Mouse (Mus musculus) left cerebral cortex, postnatal 36 days (tissue): Measurements from ENCODE around the gene Skp1a. TPM values are rescaled to one million over a fixed set of nuclear protein-coding genes. Genes with fewer than 3 reads are reported as not detected.
A peak's percentile ranks its signal among the peaks of the same experiment; 100 is the strongest.
"Not testable (repeated sequence)": the region's sequence is repeated elsewhere in the genome, so short reads cannot be mapped to it uniquely, and the experiment has no call there.

Experiments used
- DNase-seq, 2 experiments: peaks; one replicate each; pipeline ENCODE4 v3.0.0; 2021 to 2022; ENCODE audit warnings: low spot score in 2 of 2, mixed read lengths in 1 of 2
- intact Hi-C: fragments of 180-260 bp; cut with DNase I; formaldehyde crosslinking; loops from one replicate; pipeline ENCODE4 v1.15.1; 2025
- total RNA-seq, 2 experiments: library from RNA; stranded (reverse); gene quantifications; 2 replicates each; pipeline ENCODE4 v1.2.3; 2021

The Skp1a gene
- 100 to 1,000 TPM; 453 to 466 TPM for total RNA-seq

- DNase-seq: peak; percentile 91 to 94
- intact Hi-C loops: no loop called here
Observed at GRCm38 (mm10) chr11:52231606-52232541, at the start of gene Skp1a. Gene Skp1a (plus strand): TSS chr11:52231995.

GRCm38 (mm10) chr11:52196496-52197023 is 35.2 kb upstream of the Skp1a start:
- DNase-seq, intact Hi-C loops: not testable (repeated sequence)

- intact Hi-C loops: no loop called here
Observed at GRCm38 (mm10) chr11:52213887-52214286, 17.9 kb upstream of the Skp1a start, which contains the start of gene Olfr1371. Gene Olfr1371 (minus strand): TSS chr11:52213987.

GRCm38 (mm10) chr11:52220282-52220681 is 11.5 kb upstream of the Skp1a start:
- DNase-seq: peak; percentile 52 to 56
- intact Hi-C loops: loop anchor here (2.0 to 10.0 kb wide), 4 partner anchors 77 to 403 kb away; partner anchors contain the start of gene Cdkn2aipnl

More at GRCm38 (mm10) chr11:52213887-52214286, 17.9 kb upstream of the Skp1a start, which contains the start of gene Olfr1371:
- no peak for DNase-seq

GRCm38 (mm10) chr11:52221921-52222320 is 9.9 kb upstream of the Skp1a start:
- DNase-seq: not testable (repeated sequence)
- intact Hi-C loops: loop anchor here (2.0 to 10.0 kb wide), 4 partner anchors 79 to 405 kb away; partner anchors contain the start of gene Cdkn2aipnl

GRCm38 (mm10) chr11:52222891-52223290 is 8.9 kb upstream of the Skp1a start:
- intact Hi-C loops: loop anchor here (5.0 to 10.0 kb wide), 3 partner anchors 178 to 406 kb away; partner anchors contain the start of gene Cdkn2aipnl
- DNase-seq: no peak

GRCm38 (mm10) chr11:52223968-52224682 is 7.7 kb upstream of the Skp1a start:
- no peak for DNase-seq
- intact Hi-C loops: loop anchor here (5.0 to 10.0 kb wide), 3 partner anchors 179 to 407 kb away; partner anchors contain the start of gene Cdkn2aipnl

- no peak for DNase-seq
- intact Hi-C loops: loop anchor here (10.0 kb wide), 2 partner anchors 181 to 261 kb away; partner anchors contain the start of gene Cdkn2aipnl
Observed at GRCm38 (mm10) chr11:52225986-52226599, 5.7 kb upstream of the Skp1a start.

GRCm38 (mm10) chr11:52227053-52227452 is 4.7 kb upstream of the Skp1a start:
- DNase-seq: no peak
- intact Hi-C loops: loop anchor here (10.0 kb wide), 2 partner anchors 182 to 262 kb away; partner anchors contain the start of gene Cdkn2aipnl

GRCm38 (mm10) chr11:52227466-52228226 is 4.1 kb upstream of the Skp1a start:
- no peak for DNase-seq
- intact Hi-C loops: loop anchor here (10.0 kb wide), 2 partner anchors 183 to 263 kb away; partner anchors contain the start of gene Cdkn2aipnl

- DNase-seq: no peak
- intact Hi-C loops: loop anchor here (10.0 kb wide), 2 partner anchors 184 to 264 kb away; partner anchors contain the start of gene Cdkn2aipnl
Observed at GRCm38 (mm10) chr11:52228722-52229448, 2.9 kb upstream of the Skp1a start.

GRCm38 (mm10) chr11:52230694-52231093 is 1.1 kb upstream of the Skp1a start:
- DNase-seq: no peak
- intact Hi-C loops: no loop called here

GRCm38 (mm10) chr11:52233043-52233653 is 1.4 kb downstream of the Skp1a start:
- DNase-seq: no peak
- intact Hi-C loops: no loop called here

GRCm38 (mm10) chr11:52233906-52234305 is 2.1 kb downstream of the Skp1a start:
- intact Hi-C loops: no loop called here
- DNase-seq: no peak

GRCm38 (mm10) chr11:52234509-52234908 is 2.7 kb downstream of the Skp1a start:
- DNase-seq: no peak

GRCm38 (mm10) chr11:52240898-52241542 is 9.2 kb downstream of the Skp1a start:
- DNase-seq: no peak
- intact Hi-C loops: no loop called here

More at GRCm38 (mm10) chr11:52234509-52234908, 2.7 kb downstream of the Skp1a start:
- intact Hi-C loops: no loop called here

- intact Hi-C loops: no loop called here
- DNase-seq: no peak
Observed at GRCm38 (mm10) chr11:52249452-52249851, 17.7 kb downstream of the Skp1a start.
